Mouse (Mus musculus) adrenal gland, postnatal 25 days (tissue): Measurements from ENCODE around the gene Atp2a3. TPM values are rescaled to one million over a fixed set of nuclear protein-coding genes. Genes with fewer than 3 reads are reported as not detected.

ENCODE experiments used
- DNase-seq: peaks from one replicate; pipeline ENCODE4 v3.0.0; 2021; ENCODE audit warnings: mixed read lengths
- total RNA-seq: library from RNA; stranded (reverse); gene quantifications from 2 replicates; pipeline ENCODE4 v1.2.3, GENCODE M21; 2021

Gene Atp2a3
- total RNA-seq, 1 experiment from 2014 or later: 6.3 TPM

DNA sequence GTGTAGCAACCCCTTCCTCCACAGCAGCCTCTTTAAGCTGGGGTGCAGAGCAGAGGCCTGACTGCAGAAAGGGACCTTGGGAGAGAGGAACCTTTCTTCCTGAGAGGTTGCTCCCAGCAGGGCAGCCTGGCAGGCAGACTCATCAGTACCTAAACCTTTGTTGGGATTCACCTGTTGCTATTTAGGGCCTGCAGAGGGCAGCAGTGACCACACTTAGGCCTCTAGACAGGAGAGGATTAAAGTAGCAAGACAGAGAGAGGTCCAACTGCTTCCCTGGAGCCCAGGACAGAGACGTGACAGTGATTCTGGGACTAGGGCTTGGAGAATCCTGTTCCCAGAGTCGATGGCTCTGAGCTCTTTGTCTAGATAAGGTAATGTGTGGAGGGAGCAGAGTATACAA lies 45.4 kb downstream of the Atp2a3 start:
- peak; percentile 53 for DNase-seq

DNA sequence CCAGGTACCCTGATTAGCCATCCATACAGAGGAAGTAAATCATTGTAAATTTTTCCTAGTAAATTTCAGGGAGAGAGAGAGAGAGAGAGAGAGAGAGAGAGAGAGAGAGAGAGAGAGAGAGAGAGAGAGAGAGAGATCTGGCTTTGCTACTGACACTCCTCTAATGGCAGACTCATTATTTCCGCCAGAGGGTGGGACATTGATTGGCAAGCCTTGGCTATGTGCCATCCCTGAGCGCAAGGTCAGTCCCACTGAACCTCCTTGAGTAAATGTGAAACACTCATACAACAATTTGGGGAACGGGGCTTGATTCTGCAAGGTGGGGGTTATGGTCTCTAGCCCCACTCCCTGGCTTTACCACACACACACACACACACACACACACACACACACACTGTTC lies 46.1 kb downstream of the Atp2a3 start:
- DNase-seq: no peak

DNA sequence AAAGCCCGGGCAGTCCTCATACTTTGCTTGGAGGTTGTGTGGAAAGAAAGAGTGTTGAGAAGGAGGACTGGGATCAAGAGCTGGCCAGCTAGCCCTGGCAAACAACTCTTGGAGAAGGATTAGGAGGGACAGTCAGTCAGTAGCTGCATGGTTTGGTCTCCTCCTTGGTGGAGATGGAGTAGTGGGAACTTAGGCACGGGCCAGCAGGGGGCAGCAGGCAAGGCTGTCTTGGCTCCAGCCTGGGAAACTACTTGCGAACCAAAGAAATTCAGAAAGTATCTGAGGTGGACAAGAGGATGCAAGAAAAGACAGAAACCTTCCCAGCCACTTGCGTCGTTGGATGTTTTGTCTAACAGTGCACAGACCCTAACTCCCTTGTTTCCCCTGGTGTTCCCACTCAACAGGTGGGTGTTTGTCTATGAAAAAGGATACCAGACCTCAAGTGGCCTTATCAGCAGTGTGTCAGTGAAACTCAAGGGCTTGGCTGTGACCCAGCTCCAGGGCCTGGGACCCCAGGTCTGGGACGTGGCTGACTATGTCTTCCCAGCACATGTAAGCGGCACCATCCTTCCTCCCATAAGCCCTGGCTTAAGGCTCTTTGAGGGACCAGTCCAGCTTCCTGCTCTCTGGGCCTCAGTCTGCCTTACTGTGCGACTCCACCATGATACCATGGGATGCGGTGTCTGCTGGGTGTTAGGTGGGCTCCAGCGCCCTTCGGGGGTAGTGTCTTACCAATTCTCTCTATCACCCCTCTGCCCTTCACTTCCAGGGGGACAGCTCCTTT lies 46.9 kb downstream of the Atp2a3 start:
- DNase-seq: peak; percentile 67

DNA sequence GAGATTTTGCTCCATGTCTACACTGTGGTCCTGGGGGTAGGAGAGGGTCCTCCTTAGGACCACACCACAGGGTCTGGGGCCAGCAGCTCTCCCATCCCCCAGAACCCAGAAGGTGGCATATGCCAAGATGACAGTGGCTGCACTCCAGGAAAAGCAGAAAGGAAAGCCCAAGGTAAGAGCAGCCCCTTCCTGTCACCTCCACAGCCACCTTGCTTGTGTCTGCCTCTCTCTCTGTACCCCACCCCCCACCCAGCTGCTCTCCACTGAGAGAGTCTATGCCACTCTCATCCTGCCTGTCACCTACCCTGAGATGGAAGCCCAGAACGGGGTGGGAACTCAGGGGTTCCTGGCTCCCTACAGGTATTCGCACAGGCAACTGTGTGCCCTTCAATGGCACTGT lies 47.9 kb downstream of the Atp2a3 start:
- DNase-seq: no peak

DNA sequence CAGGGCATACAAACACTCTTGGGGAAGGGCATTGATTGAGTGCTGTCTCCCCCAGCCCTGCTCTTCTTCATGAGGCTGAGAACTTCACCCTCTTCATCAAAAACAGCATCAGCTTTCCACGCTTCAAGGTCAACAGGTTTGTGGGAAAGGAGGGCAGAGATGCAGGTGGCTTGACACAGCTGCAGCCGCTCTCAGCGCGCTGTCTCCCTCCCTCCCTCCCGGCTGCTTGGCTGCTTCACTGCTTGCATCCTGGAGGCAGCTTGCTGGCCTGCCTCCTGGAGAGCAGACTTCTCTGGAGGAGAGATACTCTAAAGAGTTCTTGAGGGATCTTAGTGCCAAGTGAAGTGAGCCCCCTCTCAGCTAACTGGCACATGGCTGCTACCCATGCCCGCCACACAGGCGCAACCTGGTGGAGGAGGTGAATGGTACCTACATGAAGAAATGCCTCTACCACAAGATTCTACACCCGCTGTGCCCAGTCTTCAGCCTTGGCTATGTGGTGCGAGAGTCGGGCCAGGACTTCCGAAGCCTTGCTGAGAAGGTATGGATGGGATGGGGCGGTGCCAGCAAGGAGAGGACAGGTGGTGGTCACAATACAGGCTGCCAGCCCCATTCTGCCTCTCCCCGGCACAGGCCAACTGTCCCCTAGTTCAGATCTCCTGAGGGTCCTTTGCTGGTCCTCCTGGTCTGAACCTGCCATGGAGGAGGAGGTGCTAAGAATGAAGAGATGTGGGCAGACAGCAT lies 48.7 kb downstream of the Atp2a3 start:
- no peak for DNase-seq

DNA sequence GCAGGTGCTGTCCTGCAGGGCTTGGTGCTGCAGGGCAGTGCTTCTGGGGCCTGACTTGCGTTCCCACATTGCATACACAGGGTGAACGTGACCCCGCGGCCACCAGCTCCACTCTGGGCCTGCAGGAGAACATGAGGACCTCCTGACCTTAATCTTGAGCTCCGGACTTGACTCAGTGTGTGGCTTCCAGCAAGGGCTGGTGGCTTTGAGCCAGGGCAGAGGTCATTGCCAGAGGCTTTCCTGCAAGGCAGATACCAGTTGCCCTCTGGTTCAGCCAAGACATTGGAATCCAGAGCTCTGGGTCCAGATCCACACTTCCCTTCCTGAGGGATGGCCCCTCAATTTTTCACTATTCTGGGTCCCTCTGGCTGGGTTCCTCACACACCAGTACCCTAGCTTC lies 53.0 kb downstream of the Atp2a3 start:
- DNase-seq: peak; percentile 53

DNA sequence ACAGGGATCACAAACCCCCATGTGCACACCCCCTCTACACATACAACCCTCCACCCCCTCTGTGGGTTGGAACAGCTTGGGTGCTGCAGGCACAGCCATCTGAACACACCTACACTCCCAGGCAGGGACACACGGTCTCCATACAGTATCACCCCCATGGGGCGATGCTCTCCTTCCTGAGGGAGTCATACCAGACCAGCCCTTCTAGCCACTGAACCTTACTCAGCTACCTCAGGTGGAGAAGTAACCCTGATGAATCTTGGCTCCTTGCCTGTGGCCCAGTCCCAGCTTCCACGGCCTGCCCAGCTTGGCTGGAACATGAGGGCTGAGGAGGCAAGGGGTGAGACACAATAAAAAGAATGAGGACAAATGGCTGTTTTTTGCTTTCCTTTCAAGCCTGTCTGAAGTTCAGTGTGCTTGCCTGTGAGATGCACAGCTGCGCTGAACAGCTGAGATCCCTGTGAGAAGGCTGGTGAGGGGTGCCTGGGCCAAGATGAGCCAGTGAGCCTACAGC lies 53.9 kb downstream of the Atp2a3 start:
- DNase-seq: no peak

DNA sequence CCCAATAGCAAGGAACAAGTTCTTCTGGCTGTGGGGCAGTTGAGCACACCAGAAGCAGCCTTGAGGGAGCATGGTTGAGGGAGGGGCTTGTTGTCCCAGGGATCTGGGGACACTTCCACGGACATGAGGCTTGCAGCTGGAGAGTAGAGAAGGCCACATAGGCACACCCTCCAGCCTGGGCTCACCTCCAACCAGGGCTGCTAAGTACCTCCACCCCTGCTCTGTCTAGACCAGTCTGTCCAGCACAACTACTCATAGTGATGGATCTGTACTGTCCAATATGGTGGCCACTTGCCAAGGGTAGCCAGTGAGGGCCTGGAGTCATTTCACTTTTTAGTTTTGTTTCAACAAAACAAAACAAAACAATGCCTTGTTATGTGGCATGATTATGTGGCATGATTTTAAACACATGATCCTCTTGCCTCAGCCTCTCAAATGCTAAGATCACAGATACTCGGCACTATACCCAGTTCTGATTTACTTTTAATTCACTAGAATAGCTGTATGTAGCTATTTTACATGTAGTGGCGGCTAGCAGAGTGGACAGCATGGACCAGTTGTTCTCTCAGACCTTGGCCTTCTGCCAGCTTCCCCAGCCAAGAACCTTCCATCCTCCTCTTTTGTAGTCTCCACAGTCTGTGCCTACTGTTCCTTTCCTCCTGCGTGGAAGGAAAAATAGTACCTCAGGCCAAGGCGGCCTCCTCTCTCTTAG lies 54.6 kb downstream of the Atp2a3 start:
- DNase-seq: peak; percentile 62

DNA sequence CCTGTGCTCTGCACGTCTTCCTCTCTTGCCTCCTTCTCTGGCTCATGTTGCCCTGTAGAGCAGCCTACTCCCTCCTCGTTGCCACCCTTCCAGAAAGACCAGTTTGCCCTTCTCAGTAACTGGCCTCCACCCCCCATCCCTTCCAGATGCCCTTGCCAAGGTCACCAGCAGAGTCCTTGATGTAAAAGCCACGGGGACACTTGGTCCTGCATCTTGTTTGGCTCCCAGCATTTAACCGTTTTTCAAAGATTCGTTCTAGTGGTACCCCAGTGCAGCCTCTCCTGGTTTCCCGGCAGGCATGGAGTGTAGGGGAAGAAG lies 55.1 kb downstream of the Atp2a3 start:
- no peak for DNase-seq

DNA sequence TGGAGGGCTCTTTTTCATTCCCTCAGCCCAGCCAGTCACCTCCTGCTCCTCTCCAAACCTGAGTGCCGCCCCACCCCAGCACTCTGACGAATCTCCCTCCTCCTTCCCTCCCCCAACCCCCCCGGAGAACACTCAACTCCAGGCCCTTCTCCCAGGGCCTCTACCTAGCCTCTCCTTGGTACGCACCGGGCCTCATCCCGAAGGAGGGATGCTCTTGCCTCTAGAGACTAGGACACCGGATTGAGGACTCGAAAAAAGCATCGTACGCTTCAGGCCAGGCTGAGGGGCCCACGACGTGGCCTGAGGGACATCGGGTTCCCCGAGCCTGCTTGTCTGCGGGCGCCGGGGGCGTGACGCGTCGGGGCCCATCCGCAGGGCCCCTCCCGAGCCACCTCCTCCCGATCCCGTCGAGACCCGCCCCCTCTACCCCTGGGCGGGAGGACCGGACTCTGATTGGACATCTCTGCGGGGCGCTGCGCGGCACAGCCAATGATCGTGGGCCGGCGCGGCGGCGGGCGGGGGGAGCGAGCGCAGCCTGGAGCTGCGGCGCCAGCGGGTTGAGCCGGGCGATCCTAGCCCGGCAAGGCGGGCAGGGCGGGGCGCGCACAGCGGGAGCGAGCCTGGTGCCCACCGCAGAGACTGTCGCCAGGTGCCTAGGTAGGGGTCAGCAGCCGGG lies 57.6 kb downstream of the Atp2a3 start, which contains the start of gene Camkk1:
TSS of gene Camkk1 (plus strand) at position 538 of the 676 bp plus-strand sequence.
- peak; percentile 96 for DNase-seq

DNA sequence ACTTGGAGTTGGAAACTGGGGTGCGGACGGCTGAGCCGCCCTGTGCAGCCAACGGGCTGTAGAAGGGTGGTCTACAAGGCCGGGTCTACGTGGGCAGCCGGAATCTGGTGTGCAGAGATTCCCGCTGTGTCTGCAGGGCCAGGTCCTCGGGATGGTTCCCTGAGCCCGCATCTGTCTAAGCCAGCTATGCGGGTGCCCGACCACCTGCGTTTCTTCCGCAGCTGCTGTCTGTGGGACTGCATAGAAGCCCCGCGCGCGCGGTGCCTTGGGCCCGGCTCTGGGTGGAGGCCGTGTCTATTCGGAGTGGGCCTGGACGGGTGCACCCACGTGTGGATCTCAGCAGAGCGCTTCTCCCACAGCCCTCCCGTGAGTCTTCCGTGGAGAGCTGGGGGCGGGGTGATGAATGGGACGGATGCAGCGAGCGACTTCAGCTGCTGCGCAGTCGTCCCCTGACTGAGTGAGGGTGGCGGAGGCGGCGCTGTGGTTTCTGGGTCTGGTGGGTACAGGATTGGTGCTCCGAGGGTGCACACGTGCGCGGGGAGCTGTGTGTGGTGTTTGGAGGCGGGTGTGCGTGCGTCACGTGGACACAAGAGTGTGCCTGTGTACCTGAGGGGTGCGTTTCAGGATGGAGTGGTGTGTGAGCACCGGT lies 58.3 kb downstream of the Atp2a3 start:
- DNase-seq: peak; percentile 34

DNA sequence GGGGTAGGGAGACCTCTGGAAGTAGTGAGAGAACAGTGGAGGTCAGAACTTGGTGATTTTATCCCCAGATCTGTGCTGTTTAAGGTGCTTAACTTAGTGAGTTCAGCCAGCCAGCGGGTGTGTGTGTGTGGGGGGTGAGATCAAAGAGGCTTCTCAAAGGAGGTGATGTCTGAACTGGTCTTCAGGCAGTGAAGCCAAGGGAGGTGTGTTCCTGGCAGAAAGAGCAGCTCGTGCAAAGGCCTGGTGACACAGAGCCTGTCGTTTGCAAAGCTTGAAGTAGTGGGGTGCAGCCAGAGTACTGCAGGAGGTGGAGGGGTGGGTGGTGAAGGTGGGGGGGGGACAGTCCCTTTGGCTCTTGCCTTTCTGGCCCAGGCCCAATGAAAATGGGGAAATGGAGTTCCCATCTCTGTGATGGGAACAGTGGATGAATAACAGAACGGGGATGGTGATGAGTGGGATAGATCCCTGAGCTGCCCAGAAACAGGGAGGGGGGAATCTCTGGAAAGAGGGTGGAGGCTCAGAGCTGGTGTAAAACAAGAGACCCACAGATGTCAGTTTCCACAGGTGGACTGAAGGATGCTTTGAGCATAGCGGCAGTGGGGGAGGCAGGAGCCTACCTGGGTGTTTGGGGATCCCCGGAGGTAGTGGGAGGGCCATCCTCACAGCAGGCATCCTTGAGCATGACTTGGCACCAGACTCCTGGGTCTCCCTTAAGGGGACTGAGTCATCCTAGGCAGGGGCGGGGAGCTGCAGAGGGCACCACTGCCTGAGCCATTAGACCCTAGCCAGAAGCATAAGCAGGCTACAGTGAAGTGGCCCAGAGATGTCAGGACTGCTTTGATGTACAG lies 60.2 kb downstream of the Atp2a3 start:
- DNase-seq: peak; percentile 60

DNA sequence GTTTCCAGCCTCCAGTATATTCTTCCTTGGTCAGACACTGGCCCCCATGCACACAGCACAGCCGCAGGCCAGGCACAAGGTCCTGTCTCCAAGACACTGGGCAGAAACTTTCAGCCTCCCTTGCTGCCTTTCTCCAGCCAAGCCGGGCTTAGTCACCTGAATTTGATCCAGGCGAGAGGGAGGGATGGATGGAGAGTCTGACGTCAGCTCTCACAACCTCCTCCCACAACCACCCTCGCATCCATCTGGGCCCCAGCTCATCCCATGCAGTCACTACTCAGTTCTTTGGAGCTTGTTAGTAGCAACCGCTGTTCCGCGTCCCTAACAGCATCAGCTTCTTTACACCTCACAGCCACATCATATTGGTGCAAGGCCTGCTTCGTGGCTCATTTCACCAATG lies 62.1 kb downstream of the Atp2a3 start:
- peak; percentile 52 for DNase-seq

DNA sequence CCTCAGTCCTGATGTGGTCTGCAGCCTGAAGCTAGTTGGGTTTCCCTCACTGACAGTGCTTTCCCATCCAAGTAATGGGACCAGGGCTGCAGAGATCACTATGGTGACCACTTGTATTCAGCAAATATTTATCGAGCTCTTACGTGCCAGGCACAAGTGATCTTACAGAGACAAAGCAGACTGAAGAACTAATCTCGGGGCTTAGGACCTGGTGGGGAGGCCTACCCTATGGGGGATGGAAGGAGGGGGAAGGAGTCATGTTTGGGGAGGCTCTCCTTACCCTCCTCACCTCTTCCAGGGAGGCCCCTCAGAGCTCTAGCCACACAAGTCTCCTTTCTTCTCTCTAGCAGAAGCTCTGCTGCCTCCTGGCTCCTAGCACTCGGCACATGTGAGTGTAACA lies 62.9 kb downstream of the Atp2a3 start:
- no peak for DNase-seq

DNA sequence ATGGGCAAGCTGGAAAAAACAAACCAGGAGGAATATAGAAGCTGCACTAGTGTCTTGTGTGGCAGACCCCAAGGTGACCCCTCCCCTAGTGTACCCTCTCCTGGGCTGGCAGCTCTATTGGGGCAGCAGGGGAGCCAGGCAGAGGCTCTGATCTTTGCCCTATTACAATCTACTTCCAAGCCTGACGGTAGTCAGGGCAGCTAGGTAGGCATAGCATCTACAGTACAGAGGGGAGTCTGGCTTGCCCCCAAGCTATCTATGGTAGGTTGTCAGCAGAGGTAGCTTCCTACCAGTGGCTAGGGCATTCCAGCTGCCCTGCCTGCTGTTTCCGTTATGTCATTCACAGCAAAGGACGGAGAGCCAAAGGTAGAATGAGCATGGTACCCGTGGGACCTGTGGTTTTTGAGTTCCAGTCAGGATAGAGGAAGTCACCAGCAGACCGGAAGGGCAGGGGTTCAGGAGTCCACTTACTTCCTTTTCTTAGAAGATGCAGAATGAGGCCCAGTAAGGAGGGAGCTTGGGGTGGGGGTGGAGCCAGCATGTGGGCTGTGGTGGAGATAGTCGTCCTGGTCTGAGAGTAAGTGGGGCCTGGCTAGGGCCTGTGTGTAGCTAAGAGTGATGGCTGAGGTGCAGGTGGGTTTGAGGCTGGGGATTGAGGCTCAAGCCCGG lies 63.4 kb downstream of the Atp2a3 start:
- DNase-seq: no peak

DNA sequence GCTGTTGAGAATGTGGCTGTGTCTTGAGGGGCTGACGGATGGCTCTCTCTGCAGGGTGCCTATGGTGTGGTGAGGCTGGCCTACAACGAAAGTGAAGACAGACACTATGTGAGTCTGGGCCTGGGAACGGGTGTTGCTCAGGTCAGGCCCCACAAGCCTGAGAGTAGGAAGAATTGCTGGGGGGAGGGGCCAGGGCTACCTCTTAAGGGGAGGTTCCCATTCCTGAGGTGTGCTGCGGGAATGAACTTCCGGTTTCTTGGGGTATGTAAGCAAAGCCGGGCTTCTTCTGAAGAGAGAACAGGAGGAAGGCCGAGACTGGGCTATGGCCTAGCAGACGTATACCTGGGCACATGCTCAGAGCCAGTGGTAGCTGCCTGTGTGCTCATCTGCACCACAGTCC lies 66.0 kb downstream of the Atp2a3 start:
- no peak for DNase-seq

DNA sequence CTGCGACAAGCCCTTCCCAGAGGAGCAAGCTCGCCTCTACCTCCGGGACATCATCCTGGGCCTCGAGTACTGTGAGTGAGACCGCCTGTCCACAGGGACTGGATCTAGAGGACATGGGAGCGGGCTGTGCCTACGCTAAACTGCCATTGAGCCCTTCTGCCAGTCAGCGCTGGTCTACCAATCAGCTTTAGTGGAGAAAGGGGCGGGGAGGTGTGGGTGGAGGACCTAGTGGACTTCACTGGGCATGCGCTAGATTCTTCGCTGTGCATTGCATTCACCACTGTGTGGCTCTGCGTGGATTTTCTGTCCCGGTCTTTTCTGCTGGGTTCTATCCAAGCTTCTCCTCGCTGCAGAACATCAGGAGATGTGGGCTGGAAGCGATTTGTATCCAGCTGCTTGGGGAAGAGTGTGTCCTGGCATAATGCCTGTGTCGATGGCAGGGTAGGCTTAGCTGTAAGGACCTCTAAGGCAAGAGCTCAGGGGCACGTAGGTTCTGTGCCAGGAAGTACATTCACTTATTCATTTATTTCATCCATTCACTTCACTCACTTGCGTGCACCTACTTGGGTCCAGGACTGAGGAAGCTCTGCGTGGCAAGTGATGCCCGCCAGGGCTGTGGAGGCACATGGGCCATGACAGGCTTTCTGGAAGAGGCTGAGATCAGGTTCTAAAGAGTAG lies 70.0 kb downstream of the Atp2a3 start:
- peak; percentile 84 for DNase-seq

DNA sequence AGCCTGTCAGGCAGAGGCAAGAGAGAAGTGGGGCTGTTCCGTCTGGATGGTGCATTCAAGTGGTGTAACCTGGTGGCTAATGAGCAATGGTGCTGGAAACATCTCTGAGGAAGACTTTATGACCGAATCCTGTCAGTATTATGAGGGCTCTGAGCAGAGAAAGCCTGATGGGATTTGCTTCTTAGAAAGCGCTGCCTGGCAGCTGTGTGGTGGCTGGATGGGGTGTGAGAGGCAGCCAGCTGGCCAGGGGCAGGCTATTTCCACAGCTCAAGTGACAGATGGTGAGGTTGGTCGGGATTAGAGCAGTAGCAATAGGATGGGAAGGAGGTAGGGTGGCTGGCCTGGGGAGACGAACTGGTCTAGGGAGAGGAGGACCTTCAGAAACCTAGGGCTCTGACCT lies 70.6 kb downstream of the Atp2a3 start:
- DNase-seq: no peak

DNA sequence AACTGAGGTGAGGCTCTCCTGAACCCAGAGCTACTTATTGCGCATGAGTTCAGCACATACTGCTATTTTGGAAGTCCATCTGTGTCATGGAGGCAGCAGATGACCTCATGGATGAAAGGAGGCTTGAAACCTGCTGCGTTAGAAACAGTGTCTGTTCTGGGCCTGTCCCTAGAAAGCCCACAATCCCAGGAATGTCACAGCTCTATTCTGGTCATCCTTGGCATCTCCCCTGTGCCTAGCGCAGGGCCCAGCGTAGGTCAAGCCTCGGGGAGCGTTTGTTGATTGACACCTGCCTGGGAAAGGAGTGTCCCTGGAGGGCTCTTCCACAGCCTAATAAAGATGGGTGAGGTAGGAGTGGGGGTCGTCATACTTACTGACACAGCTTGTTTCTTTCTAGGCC lies 75.1 kb downstream of the Atp2a3 start:
- DNase-seq: no peak

DNA sequence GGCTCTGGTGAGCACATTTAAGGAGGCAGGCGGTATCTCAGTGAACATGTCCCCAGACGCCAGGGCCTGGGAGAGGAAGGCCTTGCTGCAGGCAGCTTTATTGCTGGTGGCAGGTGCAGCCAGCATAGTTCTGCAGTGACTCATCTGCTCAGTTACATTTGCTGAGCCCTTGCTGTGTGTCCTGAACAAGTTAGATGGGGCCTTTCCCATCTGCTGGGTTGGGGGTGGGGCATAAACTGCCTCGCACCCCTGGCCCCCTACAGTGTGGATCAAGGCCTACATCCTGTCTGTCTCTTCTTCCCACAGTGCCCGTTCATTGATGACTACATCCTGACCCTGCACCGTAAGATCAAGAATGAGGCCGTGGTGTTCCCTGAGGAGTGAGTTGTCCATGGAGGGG lies 75.9 kb downstream of the Atp2a3 start:
- no peak for DNase-seq
